Mouse (Mus musculus) testis, adult 2 months (tissue): Measurements from ENCODE around the gene Gm38431.

Source experiments
- CTCF ChIP-seq: fragments of 200-500 bp; IDR thresholded peaks from 2 replicates; pipeline ENCODE4 v1.5.1; 2012; ENCODE audit warnings: low read depth, mild to moderate bottlenecking, inconsistent platforms, low read length, moderate library complexity; ENCODE audit not compliant: control insufficient read depth, insufficient read depth, insufficient replicate concordance
- POLR2A ChIP-seq: fragments of 200-500 bp; IDR thresholded peaks from 2 replicates; pipeline ENCODE4 v1.6.1; 2012; ENCODE audit warnings: low read depth, mild to moderate bottlenecking, inconsistent platforms, low read length, moderate library complexity; ENCODE audit not compliant: control insufficient read depth

DNA sequence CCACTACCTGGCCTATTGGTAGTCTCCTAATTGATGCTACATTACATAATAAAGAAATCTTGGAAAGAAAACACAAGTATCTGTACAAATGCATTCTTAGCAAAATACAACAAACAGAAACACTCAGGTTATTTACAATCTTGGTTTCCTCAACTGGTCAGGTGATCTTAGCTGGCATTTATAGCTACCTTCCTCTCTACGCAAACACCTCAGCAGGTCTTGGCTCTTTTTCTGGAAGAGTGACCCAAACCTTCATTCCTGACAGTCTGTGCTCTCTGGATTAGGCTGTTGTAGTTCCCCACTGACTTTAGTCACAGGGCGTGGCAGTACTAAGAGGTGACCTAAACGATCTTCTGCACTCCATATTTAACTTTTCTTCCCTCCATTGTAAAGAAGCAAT, 46.6 kb downstream of the Gm38431 start:
- TF ChIP-seq CTCF = no peak
- no peak for TF ChIP-seq POLR2A
